Mouse (Mus musculus): ENCODE measurements around the gene Gdf15.
"Not testable (repeated sequence)": the region's sequence is repeated elsewhere in the genome, so short reads cannot be mapped to it uniquely, and the experiment has no call there.

Gene Gdf15

DNA sequence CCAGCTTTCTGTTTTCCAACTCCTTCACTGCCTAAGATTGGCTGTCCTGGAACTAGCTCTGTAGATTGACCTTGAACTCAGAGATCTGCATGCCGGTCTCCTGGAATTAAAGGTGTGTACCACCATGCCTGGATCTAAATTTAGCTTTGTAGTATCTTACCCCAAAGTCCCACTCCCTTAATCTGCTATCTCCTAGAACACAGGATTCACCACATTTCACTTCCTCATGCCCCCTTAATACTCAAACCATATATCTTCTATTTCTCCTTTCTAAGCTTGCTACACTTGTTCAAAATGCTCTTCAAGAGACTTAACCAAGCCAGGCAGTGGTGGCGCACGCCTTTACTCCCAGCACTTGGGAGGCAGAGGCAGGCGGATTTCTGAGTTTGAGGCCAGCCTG lies 44.3 kb downstream of the Gdf15 start:
- not testable (repeated sequence) for DNase-seq (ENCODE audit: low spot score)

DNA sequence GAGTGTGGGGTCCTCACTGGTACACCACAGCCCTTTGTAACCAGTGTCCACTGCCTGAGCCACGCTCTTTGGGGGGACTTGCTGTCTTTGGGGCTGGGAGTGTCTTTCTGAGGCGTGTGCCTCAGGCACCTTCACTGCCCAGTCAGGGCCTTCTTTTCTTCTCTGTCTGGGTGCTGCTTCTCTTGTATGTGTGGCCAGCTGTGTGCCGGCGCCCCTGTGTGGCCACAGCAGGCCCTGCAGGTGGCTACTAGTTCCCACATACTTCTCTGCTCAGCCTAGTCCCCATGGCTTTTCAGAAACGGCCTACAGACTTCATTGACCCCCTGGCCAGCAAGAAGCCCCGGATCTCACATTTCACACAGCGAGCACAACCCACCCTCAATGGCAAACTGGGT lies 47.0 kb downstream of the Gdf15 start:
- peak; percentile 61 for DNase-seq (ENCODE audit: low spot score)

DNA sequence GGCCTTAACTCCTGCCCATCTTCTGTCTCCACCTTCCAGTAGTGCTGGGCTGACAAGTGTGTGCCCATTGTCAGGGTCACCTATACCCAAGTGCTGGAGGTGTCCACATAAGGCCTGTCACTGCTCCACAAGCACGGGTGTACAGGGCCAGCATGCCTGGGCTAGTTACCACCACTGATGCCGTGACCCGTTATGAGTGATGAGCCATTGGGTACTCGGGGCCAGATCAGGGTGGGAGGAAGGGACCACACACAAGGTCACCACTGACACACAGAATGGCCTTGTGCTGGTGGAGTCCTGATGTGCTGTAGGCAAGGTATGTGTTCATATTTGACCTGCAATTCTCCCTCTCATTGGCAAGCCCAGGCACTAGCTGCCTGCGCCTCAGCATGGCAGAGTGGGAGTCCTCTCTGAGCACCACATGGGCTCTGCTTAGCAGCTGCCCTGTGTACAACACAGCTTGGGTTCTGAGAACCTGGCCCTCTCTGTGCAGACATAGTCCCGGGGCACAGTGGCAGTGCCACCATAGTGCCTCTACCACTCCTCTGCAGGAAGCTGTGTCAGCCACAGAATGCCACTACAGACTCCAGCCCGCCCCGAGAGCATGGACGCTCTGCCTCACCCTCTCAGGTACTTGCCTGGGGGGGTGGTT lies 47.5 kb downstream of the Gdf15 start:
- DNase-seq (ENCODE audit: low spot score): no peak

DNA sequence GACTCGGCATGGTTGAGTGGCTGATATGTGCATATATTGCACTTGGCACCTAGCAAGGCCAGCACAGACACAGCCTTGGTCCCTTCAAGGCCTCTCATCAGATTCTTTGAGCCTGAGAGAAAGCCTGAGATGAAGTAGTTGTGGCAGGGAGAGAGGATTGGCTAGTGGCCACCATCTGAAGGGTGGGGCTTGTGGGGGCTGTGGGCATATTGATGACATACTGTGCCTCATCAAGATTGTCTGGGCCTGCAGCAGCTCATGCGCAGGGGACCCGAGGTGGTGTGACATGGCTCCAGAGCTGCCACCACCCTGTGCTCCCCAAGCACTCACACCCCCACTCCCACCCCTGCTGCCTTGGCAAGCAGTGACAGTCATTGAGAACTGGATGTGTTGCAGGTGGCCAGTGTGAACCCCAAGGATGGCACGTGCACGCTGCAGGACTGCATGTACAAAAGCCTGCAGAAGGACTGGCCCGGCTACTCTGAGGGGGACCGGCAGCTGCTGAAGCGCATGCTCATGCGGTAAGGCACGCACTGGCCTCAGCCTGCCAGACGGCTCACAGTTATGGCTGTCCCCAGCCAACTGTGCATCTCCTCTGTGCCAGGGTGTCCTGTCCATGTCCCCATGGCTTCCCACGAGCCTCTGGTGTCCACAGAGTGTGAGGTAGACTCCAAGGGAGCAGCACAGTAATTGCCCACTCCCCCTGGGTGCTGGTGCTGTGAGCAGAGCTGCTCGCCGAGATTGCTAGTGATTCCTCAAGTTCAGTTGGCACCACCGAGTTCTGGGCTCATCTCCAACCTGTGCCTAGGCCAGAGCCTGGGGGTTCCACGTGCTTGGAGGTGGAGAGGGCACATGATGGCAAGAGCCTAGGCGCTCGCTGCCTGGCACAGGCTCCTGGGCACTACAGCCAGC lies 48.5 kb downstream of the Gdf15 start:
- no peak for DNase-seq (ENCODE audit: low spot score)
